Mouse (Mus musculus): Measurements from ENCODE around the gene Frmd4b.

- no peak for TF ChIP-seq E2F4 (IDR thresholded peaks at IDR 0.05; ENCODE audit: insufficient read depth)
- TF ChIP-seq POLR2A (IDR thresholded peaks at IDR 0.05; ENCODE audit: insufficient read length, low read depth) = no peak
- TF ChIP-seq POLR2AphosphoS2 (IDR thresholded peaks at IDR 0.05; ENCODE audit: insufficient read length, low read depth) = no peak
- no peak for TF ChIP-seq CEBPB (IDR thresholded peaks at IDR 0.05; ENCODE audit: insufficient read depth, poor library complexity, severe bottlenecking)
- no peak for TF ChIP-seq MYOD1 (IDR thresholded peaks at IDR 0.05; ENCODE audit: control insufficient read depth in 1 of 3, insufficient read length in 2 of 3, low read depth in 2 of 3)
- no peak for TF ChIP-seq MAX (IDR thresholded peaks at IDR 0.05; ENCODE audit: low read depth)
- TF ChIP-seq USF1 (IDR thresholded peaks at IDR 0.05; ENCODE audit: low read depth) = no peak
- TF ChIP-seq MYOG (IDR thresholded peaks at IDR 0.05; ENCODE audit: control insufficient read depth in 1 of 3, insufficient read depth in 1 of 3, insufficient read length in 2 of 3, low read depth in 2 of 3) = no peak
- no peak for TF ChIP-seq TCF3 (IDR thresholded peaks at IDR 0.05; ENCODE audit: insufficient read length, low read depth)
These were observed 30.2 kb upstream of the Frmd4b start for GRCm38 (mm10) chr6:97647501-97647900.
